Mouse (Mus musculus) E14TG2a.4 (cell line): Measurements from ENCODE around the gene Ltf.

Experiments
- CTCF ChIP-seq: conservative IDR thresholded peaks from 2 replicates; pipeline ENCODE4 v1.5.1; 2014; ENCODE audit warnings: low read length
- NANOG ChIP-seq: IDR thresholded peaks from 2 replicates; pipeline ENCODE4 v1.6.1; 2014; ENCODE audit warnings: borderline replicate concordance, low read length, mixed read lengths

- no peak for TF ChIP-seq CTCF
- no peak for TF ChIP-seq NANOG
These were observed 53.1 kb downstream of the Ltf start for GRCm38 (mm10) chr9:111072175-111072574.
